Mouse (Mus musculus) limb, embryonic 14.5 days (tissue): ENCODE measurements around the gene Adarb2. TPM values are rescaled to one million over a fixed set of nuclear protein-coding genes. Genes with fewer than 3 reads are reported as not detected.

Experiments
- ATAC-seq: fragments of 200-750 bp; cut with Nextera tagmentation; 2 replicates; pipeline ENCODE4 v1.8.0; 2017; ENCODE audit warnings: low read depth, moderate number of reproducible peaks, moderate TSS enrichment; ENCODE audit not compliant: low FRiP score
- DNase-seq: peaks from one replicate; pipeline ENCODE4 v3.0.0-alpha.2; 2015; ENCODE audit warnings: low spot score
- H3K27ac ChIP-seq: fragments of 300-500 bp; sonication (generic); replicated peaks from 2 replicates; pipeline ENCODE4 v1.5.1; 2014; ENCODE audit warnings: low read depth, mild to moderate bottlenecking, low read length, moderate library complexity, mixed read lengths
- H3K27me3 ChIP-seq: fragments of 300-500 bp; sonication (generic); 2 replicates; pipeline ENCODE4 v1.6.1; 2014; ENCODE audit warnings: low read length, mixed read lengths; ENCODE audit not compliant: control insufficient read depth, insufficient read depth
- H3K36me3 ChIP-seq: fragments of 300-500 bp; sonication (generic); 2 replicates; pipeline ENCODE4 v1.6.1; 2014; ENCODE audit warnings: mild to moderate bottlenecking, low read length, moderate library complexity, mixed read lengths; ENCODE audit not compliant: control insufficient read depth, insufficient read depth
- H3K4me1 ChIP-seq: fragments of 300-500 bp; sonication (generic); 2 replicates; pipeline ENCODE4 v1.6.1; 2014; ENCODE audit warnings: antibody characterized with exemption, low read length, mixed read lengths; ENCODE audit not compliant: control insufficient read depth, insufficient read depth
- H3K4me2 ChIP-seq: fragments of 300-500 bp; sonication (generic); replicated peaks from 2 replicates; pipeline ENCODE4 v1.6.1; 2014; ENCODE audit warnings: low read depth, mild to moderate bottlenecking, low read length, moderate library complexity; ENCODE audit not compliant: severe bottlenecking
- H3K4me3 ChIP-seq: fragments of 300-500 bp; sonication (generic); replicated peaks from 2 replicates; pipeline ENCODE4 v1.5.1; 2014; ENCODE audit warnings: low read length
- H3K9ac ChIP-seq: fragments of 300-500 bp; sonication (generic); 2 replicates; pipeline ENCODE4 v1.6.1; 2014; ENCODE audit warnings: mild to moderate bottlenecking, low read depth, low read length, moderate library complexity; ENCODE audit not compliant: severe bottlenecking
- H3K9me3 ChIP-seq: fragments of 300-500 bp; sonication (generic); 2 replicates; pipeline ENCODE4 v1.6.1; 2016; ENCODE audit warnings: low read length; ENCODE audit not compliant: control insufficient read depth
- POLR2A ChIP-seq: fragments of 200-500 bp; IDR thresholded peaks from 2 replicates; pipeline ENCODE4 v1.8.0; 2012; ENCODE audit warnings: inconsistent platforms, mild to moderate bottlenecking, moderate library complexity, borderline replicate concordance; ENCODE audit not compliant: insufficient read depth, insufficient read length; ENCODE audit errors: extremely low read depth
- WGBS: fragments of 180-500 bp; shearing (Covaris S2); extraction: QIAGEN DNeasy Blood & Tissue Kit; methylation state at CpG from one replicate; pipeline ENCODE4 v1.1.7; 2014; 5-methylcytosine and 5-hydroxymethylcytosine counted together
- polyA plus RNA-seq, 2 experiments: library from polyadenylated mRNA; depleted of rRNA in 1 of 2; stranded (reverse) in 1 of 2; unstranded in 1 of 2; fragments of >200 nt; fragmentation: Nextera tagmentation in 1 of 2; extraction: Ambion mirVana in 1 of 2; gene quantifications; 2 replicates each; pipeline versions ENCODE4 v1.2.1 to v1.2.3; 2012 to 2014

Gene Adarb2
- polyA plus RNA-seq, 2 experiments: 1.5 to 2.3 TPM

DNA sequence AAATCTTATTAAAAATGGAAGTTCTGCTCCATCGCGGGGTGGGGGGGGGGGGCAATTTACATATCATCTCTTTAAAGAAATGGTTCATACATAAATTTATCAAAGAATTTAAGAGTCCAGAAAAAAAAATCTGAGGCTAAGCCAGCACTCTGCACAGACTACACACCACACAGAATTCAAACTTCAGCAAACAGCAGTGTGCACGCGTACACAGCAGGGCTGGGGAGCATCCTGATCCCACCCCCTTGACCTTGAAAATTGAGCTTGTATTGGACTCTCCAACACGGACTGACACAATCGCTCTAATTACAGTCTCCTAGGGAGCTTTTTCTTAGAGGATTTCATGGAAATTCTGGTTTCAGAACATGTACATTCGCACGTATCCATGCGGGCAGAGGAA lies 490.1 kb downstream of the Adarb2 start:
- TF ChIP-seq POLR2A: no peak
- no peaks in the 10 kb centered on the region for H3K36me3 ChIP-seq
- ATAC-seq: no peak
- no peak overlapping the region for H3K4me2 ChIP-seq
- no peaks in the 10 kb centered on the region for H3K4me1 ChIP-seq
- H3K4me3 ChIP-seq: no peak overlapping the region
- DNase-seq: no peak
- 80% methylated on average over 9 of the region's 9 CpGs for WGBS
- no peaks in the 10 kb centered on the region for H3K27me3 ChIP-seq
- no peaks in the 10 kb centered on the region for H3K9me3 ChIP-seq
- no peak overlapping the region for H3K9ac ChIP-seq
- H3K27ac ChIP-seq: no peak overlapping the region

- H3K36me3 ChIP-seq: no peaks in the 10 kb centered on the region
- no peak overlapping the region for H3K9ac ChIP-seq
- H3K27ac ChIP-seq: no peak overlapping the region
- ATAC-seq (no peak), DNase-seq (no peak)
- TF ChIP-seq POLR2A: no peak
- no peak overlapping the region for H3K4me2 ChIP-seq
- no peaks in the 10 kb centered on the region for H3K27me3 ChIP-seq
- no peak overlapping the region for H3K4me3 ChIP-seq
- no peaks in the 10 kb centered on the region for H3K9me3 ChIP-seq
- no peaks in the 10 kb centered on the region for H3K4me1 ChIP-seq
- 90% methylated on average over 5 of the region's 5 CpGs for WGBS
Observed at GRCm38 (mm10) chr13:8698451-8698850, 495.8 kb downstream of the Adarb2 start.

DNA sequence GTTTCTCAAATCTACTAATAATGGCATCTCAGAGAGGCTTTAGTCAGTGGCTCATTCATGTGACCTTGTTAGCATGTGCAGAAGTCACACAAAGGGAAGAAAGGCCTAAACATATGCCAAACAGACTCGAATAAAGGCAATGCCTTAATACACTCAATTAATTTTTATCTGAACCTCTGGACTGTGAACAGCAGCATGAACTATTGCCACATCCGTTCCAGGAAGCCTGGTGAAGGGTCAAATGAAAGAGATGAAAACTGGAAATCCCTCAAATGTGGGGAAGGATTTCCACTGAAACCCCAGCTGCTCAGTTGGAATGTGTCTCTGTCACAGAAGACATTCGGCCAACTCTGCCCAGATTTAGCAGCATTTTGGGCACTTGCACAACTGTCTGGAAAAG lies 497.2 kb downstream of the Adarb2 start:
- no peaks in the 10 kb centered on the region for H3K4me1 ChIP-seq
- H3K27me3 ChIP-seq: no peaks in the 10 kb centered on the region
- no peak for ATAC-seq
- no peak overlapping the region for H3K27ac ChIP-seq
- no peak overlapping the region for H3K4me3 ChIP-seq
- 72% methylated on average over 3 of the region's 3 CpGs for WGBS
- H3K4me2 ChIP-seq: no peak overlapping the region
- H3K9me3 ChIP-seq: no peaks in the 10 kb centered on the region
- no peak overlapping the region for H3K9ac ChIP-seq
- DNase-seq: no peak
- TF ChIP-seq POLR2A: no peak
- no peaks in the 10 kb centered on the region for H3K36me3 ChIP-seq

GRCm38 (mm10) chr13:8700981-8701380 lies 498.3 kb downstream of the Adarb2 start:
- 51% methylated on average over 4 of the region's 4 CpGs for WGBS
- DNase-seq: no peak
- no peak overlapping the region for H3K4me3 ChIP-seq
- H3K4me1 ChIP-seq: no peaks in the 10 kb centered on the region
- no peaks in the 10 kb centered on the region for H3K9me3 ChIP-seq
- H3K27me3 ChIP-seq: no peaks in the 10 kb centered on the region
- H3K9ac ChIP-seq: no peak overlapping the region
- no peak for ATAC-seq
- no peak overlapping the region for H3K27ac ChIP-seq
- no peak overlapping the region for H3K4me2 ChIP-seq
- no peak for TF ChIP-seq POLR2A
- H3K36me3 ChIP-seq: no peaks in the 10 kb centered on the region

DNA sequence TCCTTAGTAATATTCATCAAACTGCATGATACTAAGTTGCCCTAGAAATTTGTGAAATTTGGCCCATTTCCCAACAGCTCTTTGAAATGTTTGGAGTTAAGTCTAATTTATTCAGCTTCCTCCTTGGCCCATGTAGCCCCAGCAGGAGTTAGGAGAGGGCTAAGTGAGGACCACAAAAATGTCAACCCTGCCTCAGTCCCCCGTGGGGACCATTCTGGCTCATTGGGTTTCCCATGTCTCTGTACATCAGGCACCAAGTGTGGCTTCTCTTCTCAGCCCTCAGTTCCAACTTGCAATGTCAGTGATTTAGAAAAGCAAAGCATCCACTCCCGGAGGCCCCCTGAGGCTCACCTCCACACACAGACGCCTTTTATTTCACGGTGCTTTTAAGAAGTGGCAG lies 502.6 kb downstream of the Adarb2 start:
- no peak for ATAC-seq
- TF ChIP-seq POLR2A: no peak
- Histone ChIP-seq H3K27me3 (no peaks in the 10 kb centered on the region), H3K9me3 (no peaks in the 10 kb centered on the region), H3K4me3 (no peak overlapping the region), H3K9ac (no peak overlapping the region), H3K4me2 (no peak overlapping the region), H3K4me1 (no peaks in the 10 kb centered on the region), H3K27ac (no peak overlapping the region), H3K36me3 (no peaks in the 10 kb centered on the region)
- 22% methylated on average over 4 of the region's 4 CpGs for WGBS
- DNase-seq: no peak

DNA sequence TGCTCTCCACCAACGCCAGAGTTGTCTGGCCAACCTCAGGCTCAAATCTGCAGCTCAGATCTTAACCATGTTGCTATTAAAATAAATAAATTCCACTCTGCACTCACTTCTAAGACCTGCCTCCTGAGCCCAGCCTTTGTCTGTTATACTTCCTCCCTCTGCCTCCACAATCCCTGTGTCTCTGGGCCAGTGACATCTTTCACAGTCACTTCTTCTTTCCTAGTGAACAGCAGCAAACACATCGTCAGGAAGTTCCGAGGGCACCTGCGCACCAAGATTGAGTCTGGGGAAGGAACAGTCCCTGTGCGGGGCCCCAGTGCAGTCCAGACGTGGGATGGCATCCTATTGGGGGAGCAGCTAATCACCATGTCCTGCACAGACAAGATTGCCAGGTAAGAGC lies 510.7 kb downstream of the Adarb2 start:
- Histone ChIP-seq H3K27ac (no peak overlapping the region), H3K9me3 (no peaks in the 10 kb centered on the region), H3K36me3 (no peaks in the 10 kb centered on the region), H3K27me3 (no peaks in the 10 kb centered on the region), H3K4me1 (no peaks in the 10 kb centered on the region), H3K9ac (no peak overlapping the region), H3K4me3 (no peak overlapping the region), H3K4me2 (no peak overlapping the region)
- no peak for DNase-seq
- no peak for TF ChIP-seq POLR2A
- 86% methylated on average over 6 of the region's 6 CpGs for WGBS
- ATAC-seq: no peak
